Mouse (Mus musculus) hindbrain, embryonic 12.5 days (tissue): ENCODE measurements around the gene Rims3. TPM values are rescaled to one million over a fixed set of nuclear protein-coding genes. Genes with fewer than 3 reads are reported as not detected.

Source experiments
- ATAC-seq: fragments of 200-750 bp; cut with Nextera tagmentation; 2 replicates; pipeline ENCODE4 v1.8.0; 2017; ENCODE audit warnings: moderate TSS enrichment; ENCODE audit not compliant: low FRiP score
- H3K27ac ChIP-seq: fragments of 300-500 bp; sonication (generic); 2 replicates; pipeline ENCODE4 v1.5.1; 2016; ENCODE audit warnings: mild to moderate bottlenecking
- H3K27me3 ChIP-seq: fragments of 300-500 bp; sonication (generic); 2 replicates; pipeline ENCODE4 v1.6.1; 2016; ENCODE audit warnings: mild to moderate bottlenecking
- H3K36me3 ChIP-seq: fragments of 300-500 bp; sonication (generic); 2 replicates; pipeline ENCODE4 v1.6.1; 2016; ENCODE audit warnings: mild to moderate bottlenecking
- H3K4me1 ChIP-seq: fragments of 300-500 bp; sonication (generic); 2 replicates; pipeline ENCODE4 v1.6.1; 2016
- H3K4me2 ChIP-seq: fragments of 300-500 bp; sonication (generic); replicated peaks from 2 replicates; pipeline ENCODE4 v1.6.1; 2016; ENCODE audit warnings: mild to moderate bottlenecking
- H3K4me3 ChIP-seq: fragments of 300-500 bp; sonication (generic); 2 replicates; pipeline ENCODE4 v1.5.1; 2016; ENCODE audit warnings: mild to moderate bottlenecking
- H3K9ac ChIP-seq: fragments of 300-500 bp; sonication (generic); 2 replicates; pipeline ENCODE4 v1.6.1; 2016; ENCODE audit warnings: mild to moderate bottlenecking, moderate library complexity
- H3K9me3 ChIP-seq: fragments of 300-500 bp; sonication (generic); replicated peaks from 2 replicates; pipeline ENCODE4 v1.6.1; 2016; ENCODE audit warnings: mild to moderate bottlenecking
- WGBS: fragments of 180-500 bp; shearing (Covaris S2); methylation state at CpG from one replicate; pipeline ENCODE4 v1.1.7; 2016; 5-methylcytosine and 5-hydroxymethylcytosine counted together
- polyA plus RNA-seq: library from polyadenylated mRNA; unstranded; fragments of >200 nt; fragmentation: Nextera tagmentation; extraction: Ambion mirVana; gene quantifications from 2 replicates; pipeline ENCODE4 v1.2.1, GENCODE M21; 2016

Rims3 gene
- polyA plus RNA-seq, 1 experiment from 2014 or later, result 9.2 TPM

DNA sequence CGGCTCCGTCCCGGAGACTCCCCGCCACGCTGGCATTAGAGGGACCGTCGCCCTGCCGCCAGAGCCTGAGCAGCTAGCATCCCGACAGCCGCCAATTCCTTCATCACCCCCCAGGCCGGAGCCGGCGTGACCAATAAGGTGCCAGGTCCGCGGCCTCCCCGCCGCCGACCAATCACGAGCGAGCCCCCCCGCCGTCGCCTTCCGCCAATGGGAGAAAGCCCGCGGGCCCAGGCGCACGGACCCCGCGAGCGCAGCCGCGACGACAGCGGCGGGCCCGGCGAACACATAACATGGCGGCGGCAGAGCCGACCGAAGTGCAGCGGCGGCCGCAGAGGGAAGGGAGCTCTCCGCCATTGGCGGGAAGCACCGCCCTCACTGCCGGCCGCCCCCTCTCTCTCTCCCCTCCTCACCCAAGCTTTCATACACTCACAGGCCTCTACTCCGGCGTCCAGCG lies 29.5 kb upstream of the Rims3 start:
- under 1% methylated on average over 49 of the region's 53 CpGs for WGBS
- peaks cover 15% of the 10 kb centered on the region for H3K4me1 ChIP-seq
- ATAC-seq, result peak; percentile 96
- no peaks in the 10 kb centered on the region for H3K9me3 ChIP-seq
- H3K36me3 ChIP-seq, result no peaks in the 10 kb centered on the region
- H3K4me3 ChIP-seq, result peak overlapping the region; percentile 85
- H3K27me3 ChIP-seq, result no peaks in the 10 kb centered on the region
- peak overlapping the region; percentile 76 for H3K4me2 ChIP-seq
- peak overlapping the region; percentile 100 for H3K27ac ChIP-seq
- peak overlapping the region; percentile 99 for H3K9ac ChIP-seq

DNA sequence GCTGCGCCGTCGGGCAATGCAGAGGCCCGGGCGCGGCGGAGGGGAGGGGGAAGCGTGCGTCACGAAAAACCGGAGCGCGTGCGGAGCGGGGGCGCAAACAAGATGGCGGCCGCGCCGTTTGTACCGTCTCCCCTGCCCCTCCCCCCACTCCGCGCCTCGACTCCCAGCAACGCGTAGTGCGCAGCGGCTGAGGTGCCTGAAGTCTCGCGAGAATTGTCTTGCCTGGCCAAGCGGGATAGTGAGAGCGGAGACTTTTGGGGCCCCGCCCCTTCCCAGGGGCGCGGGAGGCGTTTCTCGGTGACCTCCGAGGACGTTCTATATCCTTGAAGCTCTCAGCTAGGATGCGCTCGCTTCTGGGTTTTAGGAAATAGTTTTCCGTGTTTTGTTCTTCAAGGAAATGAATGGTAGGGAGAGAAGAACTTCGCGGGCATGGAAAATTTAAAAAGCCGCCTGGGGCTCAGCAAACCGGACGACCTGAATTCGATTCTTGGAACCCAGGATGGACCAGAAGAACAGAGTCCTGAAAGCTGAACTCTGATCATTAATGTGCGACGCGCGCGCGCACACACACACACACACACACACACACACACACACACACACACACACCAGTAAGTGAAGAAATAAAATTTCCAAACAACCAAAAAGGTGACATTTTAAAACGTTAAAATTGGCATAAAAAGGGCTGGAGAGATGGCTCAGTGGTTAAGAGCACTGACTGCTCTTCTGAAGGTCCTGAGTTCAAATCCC lies 28.9 kb upstream of the Rims3 start:
- peak overlapping the region; percentile 99 for H3K9ac ChIP-seq
- no peaks in the 10 kb centered on the region for H3K36me3 ChIP-seq
- H3K27ac ChIP-seq, result peak overlapping the region; percentile 100
- H3K27me3 ChIP-seq, result no peaks in the 10 kb centered on the region
- no peaks in the 10 kb centered on the region for H3K9me3 ChIP-seq
- ATAC-seq, result peak; percentile 97
- peaks cover 15% of the 10 kb centered on the region for H3K4me1 ChIP-seq
- 1% methylated on average over 55 of the region's 55 CpGs for WGBS
- peak overlapping the region; percentile 76 for H3K4me2 ChIP-seq
- H3K4me3 ChIP-seq, result peak overlapping the region; percentile 85

DNA sequence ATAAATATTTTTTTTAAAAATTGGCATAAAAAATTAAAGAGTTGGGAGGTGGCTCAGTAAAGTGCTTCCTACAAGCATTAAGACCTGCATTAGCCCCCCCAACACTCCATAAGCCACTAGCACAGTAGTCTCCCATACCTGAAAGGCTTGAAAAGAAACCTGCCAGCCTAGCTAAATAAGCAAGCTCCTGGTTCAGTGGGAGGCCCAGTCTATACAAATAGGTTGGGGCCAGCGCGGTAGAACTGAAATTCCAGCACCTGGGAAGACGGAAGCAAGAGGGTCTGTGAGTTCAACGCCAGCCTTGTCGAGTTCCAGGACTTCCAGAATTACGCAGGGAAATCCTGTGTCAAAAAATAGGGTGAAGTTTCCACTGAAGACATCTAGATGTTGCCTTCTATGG lies 28.2 kb upstream of the Rims3 start:
- no peaks in the 10 kb centered on the region for H3K27me3 ChIP-seq
- H3K9ac ChIP-seq, result no peak overlapping the region
- 0 out of 2 replicates have a peak overlapping the region, but pooled peaks have one; percentile 85 for H3K4me3 ChIP-seq
- no peaks in the 10 kb centered on the region for H3K36me3 ChIP-seq
- no peak for ATAC-seq
- H3K27ac ChIP-seq, result 0 out of 2 replicates have a peak overlapping the region, but pooled peaks have one; percentile 100
- H3K9me3 ChIP-seq, result no peaks in the 10 kb centered on the region
- WGBS, result 87% methylated on average over 6 of the region's 6 CpGs
- H3K4me1 ChIP-seq, result peaks cover 15% of the 10 kb centered on the region
- peak overlapping the region; percentile 76; the same call in 1 of the 2 replicates for H3K4me2 ChIP-seq

DNA sequence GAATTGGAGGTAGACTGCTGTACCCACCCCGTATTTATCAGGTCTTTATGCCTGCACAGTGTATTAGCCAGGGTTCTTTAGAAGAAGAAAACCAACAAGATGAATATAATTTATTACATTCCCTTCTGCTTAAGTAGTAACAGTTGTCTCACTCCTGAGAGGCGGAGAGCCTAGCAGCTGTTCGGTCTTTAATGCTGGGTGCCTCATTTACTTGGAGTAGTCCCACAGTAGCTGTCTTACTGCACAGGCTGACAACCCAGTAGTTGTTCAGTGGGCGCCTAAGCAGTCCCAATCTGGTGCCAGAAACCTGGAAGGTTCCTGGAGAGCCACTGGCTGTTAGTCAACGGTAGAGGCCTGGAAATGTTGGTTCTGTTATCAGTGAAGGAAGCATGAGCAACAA lies 23.8 kb upstream of the Rims3 start:
- Histone ChIP-seq H3K27me3 (no peaks in the 10 kb centered on the region), H3K4me1 (no peaks in the 10 kb centered on the region), H3K9me3 (no peaks in the 10 kb centered on the region), H3K27ac (no peak overlapping the region), H3K4me3 (no peak overlapping the region), H3K9ac (no peak overlapping the region), H3K4me2 (no peak overlapping the region), H3K36me3 (no peaks in the 10 kb centered on the region)
- WGBS, result 85% methylated on average over 5 of the region's 5 CpGs
- no peak for ATAC-seq

GRCm38 (mm10) chr4:120831472-120831871 lies 23.1 kb upstream of the Rims3 start, which contains the start of gene Nfyc:
Nfyc (minus strand) TSS chr4:120831572.
- 88% methylated on average over 4 of the region's 4 CpGs for WGBS
- Histone ChIP-seq H3K4me2 (no peak within 1 kb of the TSS), H3K9ac (no peak within 1 kb of the TSS), H3K36me3 (no peaks in the 10 kb centered on the region), H3K27ac (no peak within 1 kb of the TSS), H3K9me3 (no peaks in the 10 kb centered on the region), H3K27me3 (no peaks in the 10 kb centered on the region), H3K4me1 (no peaks in the 10 kb centered on the region), H3K4me3 (no peak within 1 kb of the TSS)
- ATAC-seq, result no peak

DNA sequence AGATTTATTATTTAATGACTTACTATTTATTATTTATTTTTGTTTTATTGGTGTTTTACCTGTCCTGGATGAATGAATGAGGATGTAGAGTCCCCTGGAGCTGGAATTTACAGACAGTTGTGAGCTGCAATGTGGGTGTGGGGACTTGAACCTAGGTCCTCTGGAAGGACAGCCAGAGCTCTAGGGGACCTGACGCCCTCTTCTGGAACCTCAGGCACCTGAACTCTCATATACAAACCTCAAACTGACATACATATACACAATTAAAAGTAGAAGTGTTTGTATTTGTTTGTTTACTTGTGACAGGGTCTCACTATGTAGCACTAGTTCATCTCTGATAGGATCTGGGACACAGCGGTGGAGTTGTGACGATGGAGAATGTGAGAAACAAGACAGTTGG lies 13.3 kb upstream of the Rims3 start:
- Histone ChIP-seq H3K4me1 (no peaks in the 10 kb centered on the region), H3K27ac (no peak overlapping the region), H3K4me2 (no peak overlapping the region), H3K9me3 (no peaks in the 10 kb centered on the region), H3K36me3 (no peaks in the 10 kb centered on the region), H3K9ac (no peak overlapping the region), H3K4me3 (no peak overlapping the region), H3K27me3 (no peaks in the 10 kb centered on the region)
- no peak for ATAC-seq
- WGBS, result 83% methylated on average over 3 of the region's 3 CpGs

DNA sequence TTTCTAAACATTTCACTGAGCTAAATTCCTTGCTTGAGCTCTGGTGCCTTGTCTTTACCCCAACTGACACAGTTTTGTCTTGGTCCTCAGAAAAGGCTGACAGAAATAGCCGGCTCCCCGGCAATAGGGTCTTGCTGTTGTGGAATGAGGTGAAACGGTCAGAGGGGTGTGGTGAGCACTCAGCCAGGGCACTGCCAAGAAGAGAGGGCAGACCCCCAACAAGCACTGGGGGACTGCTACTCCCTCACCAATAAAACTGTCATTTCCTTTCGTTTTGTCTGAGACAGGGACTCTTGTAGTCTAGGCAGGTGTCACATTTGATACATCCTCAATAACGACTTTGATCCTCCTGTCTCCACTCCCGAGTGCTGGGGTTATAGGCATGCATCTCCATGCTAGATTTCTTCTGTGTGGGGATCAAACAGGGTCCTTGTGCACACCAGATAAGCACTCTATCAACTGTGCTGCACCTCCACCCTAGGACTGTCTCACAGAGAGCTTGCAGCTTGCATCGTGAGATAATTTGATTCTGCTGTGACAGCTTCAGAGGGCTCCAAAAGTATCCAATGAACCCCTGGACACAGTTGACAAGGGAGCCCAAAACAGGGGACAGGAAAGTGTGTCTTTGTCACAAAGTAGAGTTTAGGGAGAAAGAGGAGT lies 10.1 kb upstream of the Rims3 start:
- Histone ChIP-seq H3K4me3 (no peak overlapping the region), H3K4me2 (no peak overlapping the region), H3K9me3 (no peaks in the 10 kb centered on the region), H3K36me3 (no peaks in the 10 kb centered on the region), H3K9ac (no peak overlapping the region), H3K27me3 (no peaks in the 10 kb centered on the region), H3K4me1 (no peaks in the 10 kb centered on the region), H3K27ac (no peak overlapping the region)
- whole genome bisulfite sequencing, result 60% methylated on average over 7 of the region's 7 CpGs
- no peak for ATAC-seq

GRCm38 (mm10) chr4:120845098-120845497 lies 9.5 kb upstream of the Rims3 start:
- H3K4me2 ChIP-seq, result no peak overlapping the region
- H3K36me3 ChIP-seq, result no peaks in the 10 kb centered on the region
- no peak overlapping the region for H3K27ac ChIP-seq
- WGBS, result 79% methylated on average over 4 of the region's 4 CpGs
- no peak overlapping the region for H3K4me3 ChIP-seq
- no peaks in the 10 kb centered on the region for H3K4me1 ChIP-seq
- H3K27me3 ChIP-seq, result no peaks in the 10 kb centered on the region
- no peak overlapping the region for H3K9ac ChIP-seq
- no peak for ATAC-seq
- no peaks in the 10 kb centered on the region for H3K9me3 ChIP-seq

DNA sequence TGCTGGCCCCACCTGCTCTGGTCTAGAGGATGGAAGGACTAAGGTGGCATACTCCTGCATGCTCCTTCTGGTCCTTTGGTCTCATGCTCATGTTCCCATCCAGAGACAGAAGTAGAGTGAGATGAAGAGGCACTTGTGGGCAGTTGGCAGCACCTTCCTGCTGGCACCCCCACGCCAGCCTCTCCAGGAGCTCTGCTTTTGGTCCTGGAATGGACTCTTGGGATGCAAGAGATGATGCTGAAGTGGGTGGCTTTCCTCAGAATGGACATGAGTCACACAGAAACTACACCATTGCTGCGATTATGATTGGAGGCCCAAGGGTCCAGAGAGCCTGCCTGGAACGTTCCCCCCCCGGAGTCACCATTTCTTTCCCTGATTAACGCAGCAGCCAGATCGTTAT lies 5.7 kb upstream of the Rims3 start:
- 79% methylated on average over 6 of the region's 6 CpGs for WGBS
- H3K4me3 ChIP-seq, result no peak overlapping the region
- H3K36me3 ChIP-seq, result no peaks in the 10 kb centered on the region
- no peak overlapping the region for H3K27ac ChIP-seq
- H3K27me3 ChIP-seq, result peaks cover 11% of the 10 kb centered on the region
- no peak overlapping the region for H3K4me2 ChIP-seq
- ATAC-seq, result no peak
- H3K4me1 ChIP-seq, result no peaks in the 10 kb centered on the region
- H3K9ac ChIP-seq, result no peak overlapping the region
- H3K9me3 ChIP-seq, result no peaks in the 10 kb centered on the region

- Histone ChIP-seq H3K36me3 (no peaks in the 10 kb centered on the region), H3K27ac (no peak overlapping the region), H3K27me3 (peaks cover 13% of the 10 kb centered on the region), H3K9me3 (no peaks in the 10 kb centered on the region), H3K4me3 (no peak overlapping the region), H3K4me1 (no peaks in the 10 kb centered on the region), H3K4me2 (no peak overlapping the region), H3K9ac (no peak overlapping the region)
- no peak for ATAC-seq
- 68% methylated on average over 11 of the region's 11 CpGs for WGBS
Observed at GRCm38 (mm10) chr4:120849451-120849850, 5.2 kb upstream of the Rims3 start.

GRCm38 (mm10) chr4:120850946-120851345 lies 3.7 kb upstream of the Rims3 start:
- H3K4me2 ChIP-seq, result no peak overlapping the region
- H3K27ac ChIP-seq, result no peak overlapping the region
- no peak overlapping the region for H3K4me3 ChIP-seq
- ATAC-seq, result no peak
- 4% methylated on average over 10 of the region's 10 CpGs for WGBS
- peaks cover 11% of the 10 kb centered on the region for H3K4me1 ChIP-seq
- no peaks in the 10 kb centered on the region for H3K36me3 ChIP-seq
- no peak overlapping the region for H3K9ac ChIP-seq
- peaks cover 27% of the 10 kb centered on the region for H3K27me3 ChIP-seq
- H3K9me3 ChIP-seq, result no peaks in the 10 kb centered on the region

- Histone ChIP-seq H3K9me3 (no peaks in the 10 kb centered on the region), H3K4me3 (peak overlapping the region; percentile 51), H3K4me2 (peak overlapping the region; percentile 91), H3K4me1 (peaks cover 25% of the 10 kb centered on the region), H3K9ac (peak overlapping the region; percentile 74), H3K27ac (no peak overlapping the region), H3K36me3 (no peaks in the 10 kb centered on the region), H3K27me3 (peaks cover 37% of the 10 kb centered on the region)
- 15% methylated on average over 7 of the region's 7 CpGs for WGBS
- no peak for ATAC-seq
Observed at GRCm38 (mm10) chr4:120855360-120856060, 894 bp downstream of the Rims3 start.
